In the genomic region with DNA sequence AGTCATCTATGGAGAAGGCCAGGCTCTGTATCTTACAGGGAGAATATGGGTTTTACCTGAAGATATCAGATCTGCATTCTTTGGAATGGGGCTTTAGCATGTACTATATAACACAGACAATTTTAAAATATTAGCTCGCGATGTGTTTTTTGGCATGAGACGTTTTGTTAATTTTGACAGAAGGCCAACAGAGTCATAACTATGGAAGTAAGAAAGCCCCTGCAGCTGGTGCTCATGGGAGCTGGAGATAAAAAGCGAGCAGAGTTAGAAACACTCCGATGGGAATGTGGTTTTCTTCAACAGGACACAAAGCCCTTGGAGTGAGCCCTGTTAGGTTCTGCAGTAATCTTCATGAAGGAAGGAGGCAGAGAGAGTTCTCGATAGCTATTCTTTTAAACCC, we compare ENCODE assay signal across 15 mouse cellular contexts.
DNase-seq lines count a peak whose midpoint lies in the region; ATAC-seq lines count a peak whose summit lies in the region.
"Had no signal": no experiment of that assay in that cellular context is flagged by ENCODE, and none has a peak within 500 bp of the region (broad histone marks: within the 10 kb centered on the region; RNA-seq: fewer than 3 reads in every experiment).

No protein-coding gene starts in this region.

- H3K4me3 ChIP-seq in forebrain, embryonic 14.5 days (ENCODE audit: low read depth, low read length), result no peak overlapping the region
- H3K4me3 ChIP-seq in forebrain, embryonic 15.5 days, result no peak overlapping the region
- no peak overlapping the region for H3K4me3 ChIP-seq in heart, embryonic 16.5 days (ENCODE audit: low read length)
- H3K4me3 ChIP-seq in heart, embryonic 11.5 days (ENCODE audit: low read depth, low read length), result no peak overlapping the region
- H3K4me3 ChIP-seq in limb, embryonic 13.5 days, result no peak overlapping the region
- no peak overlapping the region for H3K4me3 ChIP-seq in limb, embryonic 10.5 days
- H3K4me3 ChIP-seq in embryonic facial prominence, embryonic 12.5 days, result no peak overlapping the region
- H3K4me3 ChIP-seq: limb, embryonic 15.5 days; midbrain, embryonic 15.5 days; neural tube, embryonic 15.5 days had no signal

- peaks cover 6% of the 10 kb centered on the region; the same call in 1 of the 2 replicates for H3K4me1 ChIP-seq in forebrain, embryonic 14.5 days (ENCODE audit: control insufficient read depth, insufficient read depth, low read length)
- peaks cover 10% of the 10 kb centered on the region for H3K4me1 ChIP-seq in forebrain, embryonic 15.5 days
- H3K4me1 ChIP-seq in heart, embryonic 16.5 days (ENCODE audit: control insufficient read depth, insufficient read depth, low read length), result no peaks in the 10 kb centered on the region
- no peaks in the 10 kb centered on the region for H3K4me1 ChIP-seq in heart, embryonic 11.5 days (ENCODE audit: control insufficient read depth, insufficient read depth, low read length)
- peaks cover 35% of the 10 kb centered on the region for H3K4me1 ChIP-seq in limb, embryonic 13.5 days
- H3K4me1 ChIP-seq in limb, embryonic 10.5 days, result peaks cover 25% of the 10 kb centered on the region
- peaks cover 16% of the 10 kb centered on the region; the same call in 1 of the 2 replicates for H3K4me1 ChIP-seq in embryonic facial prominence, embryonic 12.5 days
- H3K4me1 ChIP-seq: midbrain, embryonic 15.5 days; neural tube, embryonic 15.5 days had no signal

- H3K27ac ChIP-seq in forebrain, embryonic 14.5 days (ENCODE audit: low read depth, low read length), result no peak overlapping the region
- no peak overlapping the region for H3K27ac ChIP-seq in forebrain, embryonic 15.5 days (replicated peaks)
- H3K27ac ChIP-seq in heart, embryonic 16.5 days (ENCODE audit: low read length), result 0 out of 2 replicates have a peak overlapping the region, but pooled peaks have one; percentile 1
- H3K27ac ChIP-seq in heart, embryonic 11.5 days (ENCODE audit: low read depth, low read length), result no peak overlapping the region
- no peak overlapping the region for H3K27ac ChIP-seq in limb, embryonic 13.5 days
- H3K27ac ChIP-seq in limb, embryonic 10.5 days, result no peak overlapping the region; the same call in 1 of the 2 replicates
- peak overlapping the region; percentile 1; the same call in 1 of the 2 replicates for H3K27ac ChIP-seq in embryonic facial prominence, embryonic 12.5 days
- H3K27ac ChIP-seq: hindbrain, postnatal 0 days; limb, embryonic 15.5 days; liver, embryonic 14.5 days; midbrain, embryonic 15.5 days; neural tube, embryonic 15.5 days had no signal

- DNase-seq in forebrain, embryonic 14.5 days (ENCODE audit: low spot score), result peak; percentile 16
- no peak for DNase-seq in limb, embryonic 10.5 days (ENCODE audit: low spot score)
- DNase-seq in spleen, postnatal 4 days (ENCODE audit: low spot score in 2 of 2), result no peak

- WGBS in forebrain, embryonic 14.5 days, result 90% methylated on average over 6 of the region's 6 CpGs
- 85% methylated on average over 6 of the region's 6 CpGs for WGBS in forebrain, embryonic 15.5 days
- 44% methylated on average over 6 of the region's 6 CpGs for WGBS in heart, embryonic 16.5 days
- 57% methylated on average over 6 of the region's 6 CpGs for WGBS in heart, embryonic 11.5 days (ENCODE audit: insufficient replicate concordance)
- WGBS in limb, embryonic 13.5 days, result 62% methylated on average over 6 of the region's 6 CpGs
- WGBS in limb, embryonic 10.5 days, result 91% methylated on average over 6 of the region's 6 CpGs
- 72% methylated on average over 6 of the region's 6 CpGs for WGBS in embryonic facial prominence, embryonic 12.5 days

- no peaks in the 10 kb centered on the region for H3K27me3 ChIP-seq in forebrain, embryonic 14.5 days (replicated peaks; ENCODE audit: control insufficient read depth, insufficient read depth, low read length)
- no peaks in the 10 kb centered on the region for H3K27me3 ChIP-seq in forebrain, embryonic 15.5 days
- H3K27me3 ChIP-seq in heart, embryonic 16.5 days (ENCODE audit: control insufficient read depth, insufficient read depth, low read length), result no peaks in the 10 kb centered on the region
- no peaks in the 10 kb centered on the region for H3K27me3 ChIP-seq in heart, embryonic 11.5 days (ENCODE audit: control insufficient read depth, insufficient read depth, low read length)
- no peaks in the 10 kb centered on the region for H3K27me3 ChIP-seq in limb, embryonic 13.5 days
- no peaks in the 10 kb centered on the region for H3K27me3 ChIP-seq in limb, embryonic 10.5 days (ENCODE audit: low read depth, poor library complexity, severe bottlenecking)
- no peaks in the 10 kb centered on the region for H3K27me3 ChIP-seq in embryonic facial prominence, embryonic 12.5 days
- H3K27me3 ChIP-seq: limb, embryonic 15.5 days; midbrain, embryonic 15.5 days; neural tube, embryonic 15.5 days had no signal

- H3K9ac ChIP-seq in forebrain, embryonic 14.5 days (ENCODE audit: low read length), result no peak overlapping the region
- no peak overlapping the region for H3K9ac ChIP-seq in forebrain, embryonic 15.5 days (replicated peaks)
- H3K9ac ChIP-seq in heart, embryonic 16.5 days (ENCODE audit: low read length), result no peak overlapping the region
- H3K9ac ChIP-seq in heart, embryonic 11.5 days (ENCODE audit: low read depth, low read length), result no peak overlapping the region
- no peak overlapping the region for H3K9ac ChIP-seq in limb, embryonic 13.5 days
- no peak overlapping the region for H3K9ac ChIP-seq in embryonic facial prominence, embryonic 12.5 days
- H3K9ac ChIP-seq: forebrain, postnatal 0 days; limb, embryonic 15.5 days; liver, embryonic 14.5 days; midbrain, embryonic 15.5 days; neural tube, embryonic 15.5 days had no signal

- H3K9me3 ChIP-seq in forebrain, embryonic 14.5 days (replicated peaks; ENCODE audit: control insufficient read depth, low read length), result no peaks in the 10 kb centered on the region
- H3K9me3 ChIP-seq in forebrain, embryonic 15.5 days, result no peaks in the 10 kb centered on the region
- no peaks in the 10 kb centered on the region for H3K9me3 ChIP-seq in heart, embryonic 16.5 days (replicated peaks; ENCODE audit: control insufficient read depth, low read length)
- no peaks in the 10 kb centered on the region for H3K9me3 ChIP-seq in heart, embryonic 11.5 days (replicated peaks; ENCODE audit: control insufficient read depth, low read length)
- no peaks in the 10 kb centered on the region for H3K9me3 ChIP-seq in limb, embryonic 13.5 days
- no peaks in the 10 kb centered on the region for H3K9me3 ChIP-seq in limb, embryonic 10.5 days (replicated peaks)
- no peaks in the 10 kb centered on the region for H3K9me3 ChIP-seq in embryonic facial prominence, embryonic 12.5 days
- H3K9me3 ChIP-seq: limb, embryonic 15.5 days; midbrain, embryonic 15.5 days; neural tube, embryonic 15.5 days had no signal

- no peak for ATAC-seq in forebrain, embryonic 14.5 days
- no peak for ATAC-seq in forebrain, embryonic 15.5 days (replicated peaks)
- ATAC-seq in heart, embryonic 16.5 days (replicated peaks; ENCODE audit: extremely low read depth, insufficient read depth, low FRiP score), result no peak
- no peak for ATAC-seq in heart, embryonic 11.5 days (replicated peaks; ENCODE audit: insufficient number of reproducible peaks, low FRiP score, low TSS enrichment)
- peak; percentile 7; the same call in 1 of the 2 replicates for ATAC-seq in limb, embryonic 13.5 days (ENCODE audit: low FRiP score, low read depth)
- ATAC-seq in embryonic facial prominence, embryonic 12.5 days (ENCODE audit: insufficient number of reproducible peaks, insufficient read depth, low FRiP score, low TSS enrichment), result 0 out of 2 replicates have a peak, but pooled peaks have one; percentile 22
- ATAC-seq: forebrain, postnatal 0 days; intestine, embryonic 16.5 days; midbrain, embryonic 15.5 days had no signal

- H3K36me3 ChIP-seq in forebrain, embryonic 14.5 days (ENCODE audit: control insufficient read depth, insufficient read depth, low read length), result no peaks in the 10 kb centered on the region
- no peaks in the 10 kb centered on the region for H3K36me3 ChIP-seq in forebrain, embryonic 15.5 days
- H3K36me3 ChIP-seq in heart, embryonic 16.5 days (ENCODE audit: control insufficient read depth, insufficient read depth), result no peaks in the 10 kb centered on the region
- no peaks in the 10 kb centered on the region for H3K36me3 ChIP-seq in heart, embryonic 11.5 days (ENCODE audit: control insufficient read depth, insufficient read depth, low read length)
- no peaks in the 10 kb centered on the region for H3K36me3 ChIP-seq in limb, embryonic 13.5 days
- H3K36me3 ChIP-seq in limb, embryonic 10.5 days, result no peaks in the 10 kb centered on the region
- H3K36me3 ChIP-seq in embryonic facial prominence, embryonic 12.5 days, result no peaks in the 10 kb centered on the region
- H3K36me3 ChIP-seq: limb, embryonic 15.5 days; midbrain, embryonic 15.5 days; neural tube, embryonic 15.5 days had no signal

- no peak overlapping the region for H3K4me2 ChIP-seq in forebrain, embryonic 14.5 days (ENCODE audit: low read length)
- H3K4me2 ChIP-seq in forebrain, embryonic 15.5 days (replicated peaks), result no peak overlapping the region
- 0 out of 2 replicates have a peak overlapping the region, but pooled peaks have one; percentile 5 for H3K4me2 ChIP-seq in heart, embryonic 16.5 days (ENCODE audit: low read depth, low read length)
- H3K4me2 ChIP-seq in heart, embryonic 11.5 days, result no peak overlapping the region
- H3K4me2 ChIP-seq in limb, embryonic 13.5 days (replicated peaks), result no peak overlapping the region
- no peak overlapping the region for H3K4me2 ChIP-seq in embryonic facial prominence, embryonic 12.5 days (replicated peaks)
- H3K4me2 ChIP-seq: limb, embryonic 15.5 days; midbrain, embryonic 15.5 days; neural tube, embryonic 15.5 days had no signal

Comparison
In these comparisons a context has a peak if more than half of its experiments do, and no peak if none do; other contexts are left out.
1. H3K27ac ChIP-seq: peak in heart, embryonic 16.5 days (single experiment) and embryonic facial prominence, embryonic 12.5 days (single experiment); none in forebrain, embryonic 14.5 days (single experiment), forebrain, embryonic 15.5 days (single experiment), heart, embryonic 11.5 days (single experiment), limb, embryonic 13.5 days (single experiment) and limb, embryonic 10.5 days (single experiment).
2. ATAC-seq: peak in limb, embryonic 13.5 days (single experiment) and embryonic facial prominence, embryonic 12.5 days (single experiment); none in forebrain, embryonic 14.5 days (single experiment), forebrain, embryonic 15.5 days (single experiment), heart, embryonic 16.5 days (single experiment) and heart, embryonic 11.5 days (single experiment).